Comparison of ENCODE assay signal across 9 mouse cellular contexts in genomic region chr4:133039832-133040231, GRCm38 (mm10). TPM values are rescaled to one million over a fixed set of nuclear protein-coding genes. Genes with fewer than 3 reads are reported as not detected.
DNase-seq lines count a peak whose midpoint lies in the region; ATAC-seq lines count a peak whose summit lies in the region.
"Had no signal": no experiment of that assay in that cellular context is flagged by ENCODE, and none has a peak within 500 bp of the region (broad histone marks: within the 10 kb centered on the region; RNA-seq: fewer than 3 reads in every experiment).

No protein-coding gene starts in this region.

- 4% methylated on average over 18 of the region's 18 CpGs for WGBS in neural tube, embryonic 11.5 days
- 3% methylated on average over 18 of the region's 18 CpGs for WGBS in limb, embryonic 13.5 days
- 22% methylated on average over 18 of the region's 18 CpGs for WGBS in stomach, embryonic 16.5 days

- DNase-seq in embryo, embryonic 10.5 days (ENCODE audit: low spot score), result peak; percentile 48
- no peak for DNase-seq in embryo, embryonic 11 days
- no peak for DNase-seq in neural tube, embryonic 11.5 days (ENCODE audit: low spot score)
- DNase-seq in neural tube, embryonic 10.5 days (ENCODE audit: extremely low spot score, low spot score), result no peak
- no peak for DNase-seq in layer of hippocampus, postnatal 25 days (ENCODE audit: extremely low spot score in 1 of 2, low spot score in 1 of 2)
- no peak for DNase-seq in T-cell, adult 2 months (ENCODE audit: low spot score)
- DNase-seq: thymus, adult 18-20 months had no signal

- no peaks in the 10 kb centered on the region for H3K9me3 ChIP-seq in neural tube, embryonic 11.5 days (ENCODE audit: control insufficient read depth, low read length)
- H3K9me3 ChIP-seq in limb, embryonic 13.5 days, result no peaks in the 10 kb centered on the region
- H3K9me3 ChIP-seq in stomach, embryonic 16.5 days (replicated peaks; ENCODE audit: control insufficient read depth, low read length), result no peaks in the 10 kb centered on the region

- H3K27ac ChIP-seq in neural tube, embryonic 11.5 days (ENCODE audit: low read depth, low read length), result no peak overlapping the region
- peak overlapping the region; percentile 97 for H3K27ac ChIP-seq in limb, embryonic 13.5 days
- peak overlapping the region; percentile 91 for H3K27ac ChIP-seq in stomach, embryonic 16.5 days (ENCODE audit: low read length)

- peak overlapping the region; percentile 53 for H3K4me3 ChIP-seq in neural tube, embryonic 11.5 days (ENCODE audit: low read depth, low read length)
- peak overlapping the region; percentile 67 for H3K4me3 ChIP-seq in limb, embryonic 13.5 days
- peak overlapping the region; percentile 66 for H3K4me3 ChIP-seq in stomach, embryonic 16.5 days (replicated peaks; ENCODE audit: low read length)

- H3K9ac ChIP-seq in neural tube, embryonic 11.5 days (ENCODE audit: low read length), result no peak overlapping the region
- peak overlapping the region; percentile 83 for H3K9ac ChIP-seq in limb, embryonic 13.5 days
- peak overlapping the region; percentile 82 for H3K9ac ChIP-seq in stomach, embryonic 16.5 days (ENCODE audit: low read length)

- H3K4me1 ChIP-seq in neural tube, embryonic 11.5 days (ENCODE audit: control insufficient read depth, insufficient read depth, low read length), result peaks cover 58% of the 10 kb centered on the region
- peaks cover 69% of the 10 kb centered on the region for H3K4me1 ChIP-seq in limb, embryonic 13.5 days
- peaks cover 62% of the 10 kb centered on the region for H3K4me1 ChIP-seq in stomach, embryonic 16.5 days (ENCODE audit: control insufficient read depth, insufficient read depth, low read length)

- H3K36me3 ChIP-seq in neural tube, embryonic 11.5 days (ENCODE audit: control insufficient read depth, insufficient read depth, low read length), result no peaks in the 10 kb centered on the region
- H3K36me3 ChIP-seq in limb, embryonic 13.5 days, result no peaks in the 10 kb centered on the region; the same call in 1 of the 2 replicates
- H3K36me3 ChIP-seq in stomach, embryonic 16.5 days (ENCODE audit: control insufficient read depth, insufficient read depth, low read length), result no peaks in the 10 kb centered on the region

- peak overlapping the region; percentile 98 for H3K4me2 ChIP-seq in neural tube, embryonic 11.5 days (ENCODE audit: low read depth)
- peak overlapping the region; percentile 98 for H3K4me2 ChIP-seq in limb, embryonic 13.5 days (replicated peaks)
- H3K4me2 ChIP-seq in stomach, embryonic 16.5 days (ENCODE audit: low read depth, low read length), result peak overlapping the region; percentile 99

- H3K27me3 ChIP-seq in neural tube, embryonic 11.5 days (ENCODE audit: control insufficient read depth, insufficient read depth, low read length), result peaks cover 20% of the 10 kb centered on the region
- no peaks in the 10 kb centered on the region for H3K27me3 ChIP-seq in limb, embryonic 13.5 days
- H3K27me3 ChIP-seq in stomach, embryonic 16.5 days (ENCODE audit: control insufficient read depth, insufficient read depth, low read length), result no peaks in the 10 kb centered on the region

- no peak for ATAC-seq in neural tube, embryonic 11.5 days (ENCODE audit: insufficient read depth, low FRiP score, low TSS enrichment)
- ATAC-seq in limb, embryonic 13.5 days (ENCODE audit: low FRiP score, low read depth), result no peak
- ATAC-seq in stomach, embryonic 16.5 days (ENCODE audit: insufficient read depth, low FRiP score), result no peak

RNA-seq across cellular contexts. Expression of gene Ahdc1, which starts 28.8 kb away (rescaled TPM):
- 6.1 and 7.2 TPM in 2 replicates for polyA plus RNA-seq in neural tube, embryonic 11.5 days (2014; fragmentation: Nextera tagmentation; extraction: Ambion mirVana)
- polyA plus RNA-seq in limb, embryonic 13.5 days (2015; fragmentation: Nextera tagmentation; extraction: Ambion mirVana), result 11.3 and 11.5 TPM in 2 replicates
- polyA plus RNA-seq in stomach, embryonic 16.5 days (2015; fragmentation: Nextera tagmentation; extraction: Ambion mirVana), result 4.9 and 7.1 TPM in 2 replicates
- 100 to 1,000 TPM in 1 of 2 experiments, 10 to 100 TPM in 1; 96.9 to 109 TPM for total RNA-seq in layer of hippocampus, postnatal 25 days (2021)
